Mouse (Mus musculus): Measurements from ENCODE around the gene Dpp6. TPM values are rescaled to one million over a fixed set of nuclear protein-coding genes. Genes with fewer than 3 reads are reported as not detected.

Gene Dpp6
- polyA plus RNA-seq, 1 experiment from 2014 or later: 1.3 TPM

GRCm38 (mm10) chr5:27544816-27545270, 727.8 kb downstream of the Dpp6 start:
- Histone ChIP-seq H3K27me3 (ENCODE audit: insufficient read depth, low read length) (no peaks in the 10 kb centered on the region), H3K9me3 (replicated peaks; ENCODE audit: low read length) (no peaks in the 10 kb centered on the region), H3K9ac (ENCODE audit: low read depth, low read length) (no peak overlapping the region), H3K4me3 (replicated peaks; ENCODE audit: low read depth, low read length) (no peak overlapping the region), H3K36me3 (ENCODE audit: insufficient read depth, low read length) (no peaks in the 10 kb centered on the region), H3K4me1 (replicated peaks; ENCODE audit: insufficient read depth, low read length) (no peaks in the 10 kb centered on the region), H3K27ac (no peak overlapping the region), H3K4me2 (ENCODE audit: low read length) (no peak overlapping the region)
- WGBS: 3% methylated on average over 2 of the region's 2 CpGs
- TF ChIP-seq CTCF (IDR thresholded peaks at IDR 0.05; ENCODE audit: low read depth): peak; percentile 58
- ATAC-seq (replicated peaks; ENCODE audit: low FRiP score, low read depth): no peak
- DNase-seq (ENCODE audit: low spot score): peak; percentile 81

GRCm38 (mm10) chr5:27549291-27549690, 732.3 kb downstream of the Dpp6 start:
- DNase-seq (ENCODE audit: low spot score) (no peak), ATAC-seq (replicated peaks; ENCODE audit: low FRiP score, low read depth) (no peak)
- no peaks in the 10 kb centered on the region for H3K27me3 ChIP-seq (ENCODE audit: insufficient read depth, low read length)
- H3K27ac ChIP-seq: no peak overlapping the region
- H3K4me2 ChIP-seq (ENCODE audit: low read length): no peak overlapping the region
- whole genome bisulfite sequencing: 91% methylated on average over 4 of the region's 4 CpGs
- H3K36me3 ChIP-seq (ENCODE audit: insufficient read depth, low read length): no peaks in the 10 kb centered on the region
- no peak overlapping the region for H3K4me3 ChIP-seq (replicated peaks; ENCODE audit: low read depth, low read length)
- H3K4me1 ChIP-seq (replicated peaks; ENCODE audit: insufficient read depth, low read length): no peaks in the 10 kb centered on the region
- H3K9ac ChIP-seq (ENCODE audit: low read depth, low read length): no peak overlapping the region
- TF ChIP-seq CTCF (IDR thresholded peaks at IDR 0.05; ENCODE audit: low read depth): no peak
- H3K9me3 ChIP-seq (replicated peaks; ENCODE audit: low read length): no peaks in the 10 kb centered on the region

DNA sequence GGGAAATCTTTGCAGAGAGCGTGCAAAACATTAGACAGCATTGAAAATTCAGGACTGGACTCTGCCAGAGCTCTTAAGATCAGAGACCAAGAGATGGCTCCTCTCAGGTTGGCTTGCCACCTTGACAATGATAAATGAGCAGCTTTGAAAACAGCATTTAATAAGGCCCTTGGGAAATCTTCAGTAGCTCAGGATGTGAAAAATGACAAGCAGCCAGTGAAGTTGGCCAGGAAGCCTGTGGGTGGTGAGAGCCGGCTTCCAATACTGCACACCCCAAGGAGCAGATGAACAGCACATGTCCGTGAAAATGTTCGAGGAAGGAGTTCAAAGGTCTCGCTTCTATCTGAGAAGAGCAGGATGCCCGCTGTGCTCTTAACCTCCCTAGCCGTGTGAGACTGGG, 748.7 kb downstream of the Dpp6 start:
- ATAC-seq (replicated peaks; ENCODE audit: low FRiP score, low read depth) (no peak), DNase-seq (ENCODE audit: low spot score) (no peak)
- Histone ChIP-seq H3K4me2 (ENCODE audit: low read length) (no peak overlapping the region), H3K4me3 (replicated peaks; ENCODE audit: low read depth, low read length) (no peak overlapping the region), H3K27ac (no peak overlapping the region), H3K9ac (ENCODE audit: low read depth, low read length) (no peak overlapping the region), H3K9me3 (replicated peaks; ENCODE audit: low read length) (no peaks in the 10 kb centered on the region), H3K4me1 (replicated peaks; ENCODE audit: insufficient read depth, low read length) (no peaks in the 10 kb centered on the region), H3K36me3 (ENCODE audit: insufficient read depth, low read length) (no peaks in the 10 kb centered on the region), H3K27me3 (ENCODE audit: insufficient read depth, low read length) (no peaks in the 10 kb centered on the region)
- WGBS: 36% methylated on average over 7 of the region's 7 CpGs
- TF ChIP-seq CTCF (IDR thresholded peaks at IDR 0.05; ENCODE audit: low read depth): no peak

DNA sequence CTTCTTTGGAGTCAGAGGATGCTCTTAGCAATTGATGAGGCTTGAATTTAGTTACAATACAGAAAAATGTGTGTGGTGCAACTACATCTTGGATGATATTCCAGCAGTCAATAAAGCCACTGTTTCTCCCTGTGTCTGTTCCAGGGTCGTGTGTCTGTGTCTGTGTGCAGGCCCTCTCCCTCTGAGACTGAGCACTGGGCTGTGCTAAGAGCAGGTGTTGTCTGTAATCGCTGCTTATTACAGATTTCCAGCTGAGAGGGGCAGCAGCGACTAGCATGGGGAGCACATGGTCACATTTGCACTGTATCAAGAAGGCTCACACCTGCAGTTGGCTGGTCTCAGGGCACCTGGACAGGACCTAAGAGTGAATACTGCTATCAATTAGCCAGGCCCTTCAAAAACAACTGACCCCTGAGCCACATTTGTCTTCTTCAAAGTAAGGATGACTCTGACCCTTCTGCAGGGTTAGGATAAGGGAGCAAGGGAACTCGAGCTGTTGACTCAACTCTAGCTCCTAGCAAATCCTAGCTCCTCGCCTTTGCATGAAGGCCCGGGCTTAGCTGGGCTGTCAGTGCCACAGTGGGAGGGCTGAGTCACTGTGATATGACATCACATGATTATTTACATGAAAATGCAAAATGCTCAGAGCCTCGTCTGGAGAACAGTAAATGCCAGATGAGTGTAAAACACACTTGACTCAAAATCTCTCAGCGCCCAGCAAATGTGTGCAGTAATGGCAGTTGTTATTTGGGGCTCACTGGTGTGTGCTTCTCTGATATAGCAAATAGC, 771.2 kb downstream of the Dpp6 start:
- Histone ChIP-seq H3K27ac (no peak overlapping the region), H3K36me3 (ENCODE audit: insufficient read depth, low read length) (no peaks in the 10 kb centered on the region), H3K9ac (ENCODE audit: low read depth, low read length) (no peak overlapping the region), H3K4me1 (replicated peaks; ENCODE audit: insufficient read depth, low read length) (no peaks in the 10 kb centered on the region), H3K27me3 (ENCODE audit: insufficient read depth, low read length) (no peaks in the 10 kb centered on the region), H3K4me2 (ENCODE audit: low read length) (no peak overlapping the region), H3K9me3 (replicated peaks; ENCODE audit: low read length) (no peaks in the 10 kb centered on the region), H3K4me3 (replicated peaks; ENCODE audit: low read depth, low read length) (no peak overlapping the region)
- TF ChIP-seq CTCF (IDR thresholded peaks at IDR 0.05; ENCODE audit: low read depth): no peak
- WGBS: 43% methylated on average over 8 of the region's 8 CpGs
- DNase-seq (ENCODE audit: low spot score) (no peak), ATAC-seq (replicated peaks; ENCODE audit: low FRiP score, low read depth) (no peak)

GRCm38 (mm10) chr5:27604132-27604531, 787.1 kb downstream of the Dpp6 start:
- ATAC-seq (replicated peaks; ENCODE audit: low FRiP score, low read depth) (no peak), DNase-seq (ENCODE audit: low spot score) (no peak)
- no peak for TF ChIP-seq CTCF (IDR thresholded peaks at IDR 0.05; ENCODE audit: low read depth)
- Histone ChIP-seq H3K4me1 (replicated peaks; ENCODE audit: insufficient read depth, low read length) (no peaks in the 10 kb centered on the region), H3K27ac (no peak overlapping the region), H3K36me3 (ENCODE audit: insufficient read depth, low read length) (no peaks in the 10 kb centered on the region), H3K9me3 (replicated peaks; ENCODE audit: low read length) (no peaks in the 10 kb centered on the region), H3K27me3 (ENCODE audit: insufficient read depth, low read length) (no peaks in the 10 kb centered on the region), H3K4me3 (replicated peaks; ENCODE audit: low read depth, low read length) (no peak overlapping the region), H3K9ac (ENCODE audit: low read depth, low read length) (no peak overlapping the region), H3K4me2 (ENCODE audit: low read length) (no peak overlapping the region)
- WGBS: 85% methylated on average over 1 of the region's 1 CpGs

DNA sequence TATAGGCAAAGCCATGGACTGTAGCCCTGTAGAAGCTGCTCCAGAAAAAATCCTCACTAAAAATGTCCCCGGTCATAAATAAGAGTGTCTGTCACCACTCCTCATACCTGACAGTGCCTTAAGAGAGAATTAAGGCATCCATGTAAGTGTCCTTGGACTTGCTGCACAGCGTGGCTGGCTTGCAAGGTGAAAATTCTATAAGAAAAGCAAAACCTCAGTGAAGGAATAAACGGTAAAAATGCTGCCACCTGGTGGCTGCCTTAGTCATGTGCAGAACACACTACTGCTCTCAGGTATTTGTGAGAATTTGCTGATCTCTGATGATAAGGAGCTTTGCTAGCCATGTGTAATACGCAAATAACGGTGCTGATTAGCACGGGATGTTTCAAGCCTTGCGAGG, 798.8 kb downstream of the Dpp6 start:
- ATAC-seq (replicated peaks; ENCODE audit: low FRiP score, low read depth): no peak
- peak; percentile 69 for DNase-seq (ENCODE audit: low spot score)
- 29% methylated on average over 7 of the region's 7 CpGs for WGBS
- no peak overlapping the region for H3K27ac ChIP-seq
- no peaks in the 10 kb centered on the region for H3K9me3 ChIP-seq (replicated peaks; ENCODE audit: low read length)
- H3K4me1 ChIP-seq (replicated peaks; ENCODE audit: insufficient read depth, low read length): no peaks in the 10 kb centered on the region
- no peak overlapping the region for H3K4me3 ChIP-seq (replicated peaks; ENCODE audit: low read depth, low read length)
- H3K27me3 ChIP-seq (ENCODE audit: insufficient read depth, low read length): no peaks in the 10 kb centered on the region
- no peak overlapping the region for H3K9ac ChIP-seq (ENCODE audit: low read depth, low read length)
- peak; percentile 78 for TF ChIP-seq CTCF (IDR thresholded peaks at IDR 0.05; ENCODE audit: low read depth)
- H3K36me3 ChIP-seq (ENCODE audit: insufficient read depth, low read length): no peaks in the 10 kb centered on the region
- H3K4me2 ChIP-seq (ENCODE audit: low read length): no peak overlapping the region

DNA sequence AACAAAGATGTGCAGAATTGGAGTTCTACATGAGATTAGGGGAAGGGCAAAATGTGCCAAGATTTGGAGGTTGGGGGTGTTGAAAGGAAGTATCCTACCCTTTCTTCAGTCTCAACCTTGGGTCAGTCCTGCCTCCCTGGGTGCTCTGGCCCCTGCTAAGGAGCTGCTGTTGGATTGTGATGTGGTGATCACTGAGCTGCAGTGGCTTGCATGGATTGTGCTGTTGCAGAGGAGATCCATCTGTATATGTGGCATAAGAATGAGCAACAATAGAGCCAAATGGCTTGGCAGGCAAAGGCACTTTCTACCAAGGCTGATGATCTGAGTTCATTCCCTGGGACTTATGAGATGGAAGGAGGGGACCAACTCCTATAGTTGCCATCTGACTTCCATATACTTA, 804.8 kb downstream of the Dpp6 start:
- ATAC-seq (replicated peaks; ENCODE audit: low FRiP score, low read depth): no peak
- no peaks in the 10 kb centered on the region for H3K36me3 ChIP-seq (ENCODE audit: insufficient read depth, low read length)

More for the DNA sequence above, 804.8 kb downstream of the Dpp6 start:
- Histone ChIP-seq H3K9me3 (replicated peaks; ENCODE audit: low read length) (no peaks in the 10 kb centered on the region), H3K4me3 (replicated peaks; ENCODE audit: low read depth, low read length) (no peak overlapping the region), H3K9ac (ENCODE audit: low read depth, low read length) (no peak overlapping the region), H3K4me2 (ENCODE audit: low read length) (no peak overlapping the region), H3K27me3 (ENCODE audit: insufficient read depth, low read length) (no peaks in the 10 kb centered on the region), H3K27ac (no peak overlapping the region), H3K4me1 (replicated peaks; ENCODE audit: insufficient read depth, low read length) (no peaks in the 10 kb centered on the region)
- no peak for DNase-seq (ENCODE audit: low spot score)
- no peak for TF ChIP-seq CTCF (IDR thresholded peaks at IDR 0.05; ENCODE audit: low read depth)

All from kidney, postnatal 0 days (tissue).